Mouse (Mus musculus) CH12.LX (cell line): ENCODE data around the gene Wdr92. TPM values are rescaled to one million over a fixed set of nuclear protein-coding genes. Genes with fewer than 3 reads are reported as not detected.

ENCODE experiments used
- DNase-seq: peaks from one replicate; pipeline ENCODE4 v3.0.0-alpha.2; 2013; ENCODE audit errors: extremely low read depth
- H3K27ac ChIP-seq: 2 replicates; pipeline ENCODE4 v1.5.1; 2012; ENCODE audit warnings: low read depth, mild to moderate bottlenecking, control low read depth, moderate library complexity; ENCODE audit not compliant: insufficient read depth
- H3K27me3 ChIP-seq: replicated peaks from 2 replicates; pipeline ENCODE3; 2012; ENCODE audit warnings: inconsistent platforms
- H3K36me3 ChIP-seq, 2 experiments: replicated peaks in 1 of 2; 2 replicates each; pipeline versions ENCODE3 to v1.6.1; 2012; ENCODE audit warnings: inconsistent platforms in 1 of 2, low read length in 1 of 2, mild to moderate bottlenecking in 1 of 2, mixed read lengths in 1 of 2, moderate library complexity in 1 of 2; ENCODE audit not compliant: control insufficient read depth in 1 of 2, insufficient read depth in 1 of 2
- H3K4me1 ChIP-seq, 2 experiments: 2 replicates each; pipeline ENCODE4 v1.6.1; 2012; ENCODE audit warnings: inconsistent platforms in 1 of 2, moderate library complexity in 1 of 2; ENCODE audit not compliant: insufficient read depth in 2 of 2, control insufficient read depth in 1 of 2
- H3K4me2 ChIP-seq: 2 replicates; pipeline ENCODE4 v1.6.1; 2012; ENCODE audit warnings: low read depth, mild to moderate bottlenecking, control low read depth; ENCODE audit not compliant: poor library complexity, insufficient read depth, severe bottlenecking
- H3K4me3 ChIP-seq, 3 experiments: fragments of 150-350 bp in 1 of 3; sonication (generic) in 1 of 3; replicated peaks in 1 of 3; 2 replicates each; pipeline versions ENCODE3 to v1.5.1; 2011 to 2012; ENCODE audit warnings: low read depth in 2 of 3, low read length in 2 of 3, mild to moderate bottlenecking in 2 of 3, moderate library complexity in 2 of 3, control low read depth in 1 of 3, improper control_type of control experiment in 1 of 3, inconsistent platforms in 1 of 3, mixed read lengths in 1 of 3; ENCODE audit not compliant: poor library complexity in 1 of 3
- H3K79me2 ChIP-seq: replicated peaks from 2 replicates; pipeline ENCODE4 v1.6.1; 2012; ENCODE audit warnings: mild to moderate bottlenecking, moderate library complexity; ENCODE audit not compliant: control insufficient read depth, poor library complexity, insufficient read depth, severe bottlenecking; ENCODE audit errors: extremely low read depth
- H3K9ac ChIP-seq: 2 replicates; pipeline ENCODE4 v1.6.1; 2012; ENCODE audit warnings: low read depth, mild to moderate bottlenecking, control low read depth, moderate library complexity; ENCODE audit not compliant: insufficient read depth
- H3K9me3 ChIP-seq: replicated peaks from 2 replicates; pipeline ENCODE3; 2012; ENCODE audit warnings: low read length, inconsistent platforms, mixed read lengths
- E2F4 ChIP-seq: IDR thresholded peaks from 2 replicates; pipeline ENCODE4 v1.6.1; 2011; ENCODE audit warnings: low read depth, low read length, improper control_type of control experiment; ENCODE audit not compliant: insufficient replicate concordance
- ELF1 ChIP-seq: IDR thresholded peaks from 2 replicates; pipeline ENCODE4 v1.6.1; 2014; ENCODE audit warnings: low read depth, mild to moderate bottlenecking, inconsistent platforms, low read length, improper control_type of control experiment
- HCFC1 ChIP-seq: IDR thresholded peaks from 2 replicates; pipeline ENCODE4 v1.6.1; 2012; ENCODE audit warnings: low read depth, mild to moderate bottlenecking, inconsistent platforms, low read length, improper control_type of control experiment
- KAT2A ChIP-seq: IDR thresholded peaks from 2 replicates; pipeline ENCODE4 v1.6.1; 2012; ENCODE audit warnings: low read length, improper control_type of control experiment, inconsistent platforms; ENCODE audit not compliant: insufficient replicate concordance
- POLR2AphosphoS2 ChIP-seq: IDR thresholded peaks from 2 replicates; pipeline ENCODE4 v1.6.1; 2011; ENCODE audit warnings: low read depth, low read length, improper control_type of control experiment
- RAD21 ChIP-seq: IDR thresholded peaks from 2 replicates; pipeline ENCODE4 v1.6.1; 2011; ENCODE audit warnings: low read depth, mild to moderate bottlenecking, low read length, improper control_type of control experiment, moderate library complexity
- RCOR1 ChIP-seq: conservative IDR thresholded peaks from 2 replicates; pipeline ENCODE4 v1.6.1; 2012; ENCODE audit warnings: low read depth, mild to moderate bottlenecking, inconsistent platforms, low read length, improper control_type of control experiment
- SIN3A ChIP-seq: IDR thresholded peaks from 2 replicates; pipeline ENCODE4 v1.6.1; 2012; ENCODE audit warnings: low read length, improper control_type of control experiment, inconsistent platforms
- SMC3 ChIP-seq: IDR thresholded peaks from 2 replicates; pipeline ENCODE4 v1.6.1; 2011; ENCODE audit warnings: low read depth, low read length, improper control_type of control experiment
- UBTF ChIP-seq: IDR thresholded peaks from 2 replicates; pipeline ENCODE4 v1.6.1; 2012; ENCODE audit warnings: low read depth, mild to moderate bottlenecking, inconsistent platforms, low read length, improper control_type of control experiment, moderate library complexity
- USF1 ChIP-seq: IDR thresholded peaks from 2 replicates; pipeline ENCODE4 v1.6.1; 2014; ENCODE audit warnings: low read depth, mild to moderate bottlenecking, inconsistent platforms, low read length, improper control_type of control experiment
- USF2 ChIP-seq: conservative IDR thresholded peaks from 2 replicates; pipeline ENCODE4 v1.6.1; 2011; ENCODE audit warnings: low read depth, low read length, improper control_type of control experiment
- ZC3H11A ChIP-seq: IDR thresholded peaks from 2 replicates; pipeline ENCODE4 v1.6.1; 2012; ENCODE audit warnings: low read depth, mild to moderate bottlenecking, inconsistent platforms, low read length, improper control_type of control experiment
- ZMIZ1 ChIP-seq: IDR thresholded peaks from 2 replicates; pipeline ENCODE4 v1.6.1; 2012; ENCODE audit warnings: low read depth, mild to moderate bottlenecking, inconsistent platforms, low read length, improper control_type of control experiment
- dilution Hi-C: fragments of 300-500 bp; cut with MboI; formaldehyde crosslinking; loops from 2 replicates; pipeline ENCODE4 v1.14.3; 2020; ENCODE audit warnings: low sequenced_read_pairs; ENCODE audit not compliant: extremely low pct_unique_long_range_greater_than_20kb, extremely low pct_ligation_motif_present
- in situ Hi-C: fragments of 300-500 bp; cut with MboI; formaldehyde crosslinking; loops from 3 replicates; pipeline ENCODE4 v1.14.3; 2019; ENCODE audit warnings: low sequenced_read_pairs, low pct_ligation_motif_present, low pct_unique_long_range_greater_than_20kb, mixed read lengths
- polyA plus RNA-seq: library from polyadenylated mRNA; unstranded; fragments of >175 nt; gene quantifications from 2 replicates; pipeline ENCODE4 v1.2.1, GENCODE M21; 2012; ENCODE audit warnings: low read depth; ENCODE audit not compliant: insufficient read length
- total RNA-seq, 2 experiments: library from RNA; depleted of rRNA; stranded (reverse); fragments of 300-350 nt in 1 of 2; fragments of >200 nt in 1 of 2; gene quantifications; 2 replicates each; pipeline ENCODE4 v1.2.3; 2012 to 2014

Gene Wdr92
- total and polyA plus RNA-seq, 3 experiments: 35.8 to 66.1 (median 38.6) TPM

DNA sequence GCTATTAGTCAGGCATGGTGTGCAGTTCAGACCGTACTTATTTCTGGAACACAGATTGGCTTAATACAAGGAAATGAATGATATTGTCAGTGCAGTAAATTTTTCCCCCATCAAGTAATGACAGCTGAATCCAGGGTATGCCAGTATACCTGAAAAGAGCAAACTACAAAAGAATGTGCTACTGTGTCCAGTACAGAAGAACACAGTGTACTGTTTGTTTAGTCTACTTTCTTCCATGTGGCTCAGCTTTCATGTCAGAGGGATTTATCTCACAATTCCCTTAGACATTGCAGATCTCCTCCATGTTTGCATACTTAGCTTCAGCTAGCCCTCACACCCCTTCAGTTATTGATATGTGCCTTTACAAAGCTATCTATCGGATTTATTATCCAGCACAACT lies 12.6 kb upstream of the Wdr92 start:
- in situ Hi-C loops: no loop called here
- no peaks in the 10 kb centered on the region for H3K27me3 ChIP-seq
- peaks cover 22 to 79% of the 10 kb centered on the region in 2 experiments for H3K4me1 ChIP-seq
- dilution Hi-C loops: no loop called here
- H3K9ac ChIP-seq: no peak overlapping the region
- H3K27ac ChIP-seq: no peak overlapping the region
- peaks cover 9% of the 10 kb centered on the region for H3K9me3 ChIP-seq
- peaks cover 84% of the 10 kb centered on the region for H3K79me2 ChIP-seq
- TF ChIP-seq RAD21: no peak
- TF ChIP-seq, all 38 proteins: peak for 0
- peaks cover 0 to 22% of the 10 kb centered on the region in 2 experiments for H3K36me3 ChIP-seq
- no peak for DNase-seq
- H3K4me2 ChIP-seq: no peak overlapping the region
- no peak overlapping the region for H3K4me3 ChIP-seq

- no peak for DNase-seq
- Histone ChIP-seq H3K4me1 (peaks cover 14 to 65% of the 10 kb centered on the region in 2 experiments), H3K4me2 (no peak overlapping the region), H3K9me3 (peaks cover 9% of the 10 kb centered on the region), H3K79me2 (peaks cover 79% of the 10 kb centered on the region), H3K4me3 (no peak overlapping the region), H3K36me3 (peaks cover 0 to 22% of the 10 kb centered on the region in 2 experiments), H3K9ac (no peak overlapping the region), H3K27ac (no peak overlapping the region), H3K27me3 (no peaks in the 10 kb centered on the region)
- dilution Hi-C loops (no loop called here), in situ Hi-C loops (no loop called here)
- TF ChIP-seq USF1 (no peak), UBTF (no peak), POLR2AphosphoS2 (no peak), USF2 (no peak), RCOR1 (no peak), ZC3H11A (no peak), SIN3A (no peak), ZMIZ1 (no peak), ELF1 (no peak), KAT2A (no peak), E2F4 (no peak), HCFC1 (no peak), SMC3 (no peak)
Measured at GRCm38 (mm10) chr11:17170938-17171729, 10.8 kb upstream of the Wdr92 start.
